15 mouse cellular contexts compared by ENCODE assay signal in the genomic region with DNA sequence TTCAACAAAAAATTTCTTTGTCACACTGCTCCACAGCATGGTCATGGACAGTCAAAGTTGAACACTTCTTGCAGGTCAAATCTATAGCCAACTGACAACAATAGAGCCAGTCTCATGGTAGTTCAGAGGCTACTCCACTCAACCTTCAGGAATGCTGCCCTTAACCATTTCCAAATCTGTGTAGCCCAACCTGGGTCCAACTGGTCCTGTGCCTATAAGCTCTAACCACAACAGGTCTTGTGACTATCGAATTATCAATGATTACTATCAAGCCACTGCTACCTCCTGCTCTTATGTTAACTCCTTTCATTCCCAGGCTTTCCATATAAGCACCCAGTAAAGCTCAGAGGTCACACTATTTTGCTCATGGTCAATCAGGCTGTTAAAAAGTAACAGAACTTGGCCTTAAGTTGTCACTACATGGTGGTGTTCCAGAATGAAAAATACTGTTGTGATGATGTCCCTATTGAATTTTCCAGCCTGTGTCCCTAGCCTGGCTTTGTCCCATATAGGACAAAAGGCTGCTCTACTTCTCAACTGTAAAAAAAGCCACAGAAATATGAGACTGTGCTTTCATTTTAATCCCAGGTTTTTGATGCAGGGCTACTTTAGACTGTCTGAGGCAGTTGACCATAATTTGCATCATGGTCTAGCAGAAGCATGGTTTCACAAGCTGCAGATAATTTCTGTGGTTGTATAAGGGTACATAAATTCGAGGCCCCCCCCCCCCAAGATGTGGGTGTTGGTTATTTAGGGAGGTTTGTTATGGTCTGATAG. TPM values are rescaled to one million over a fixed set of nuclear protein-coding genes. Genes with fewer than 3 reads are reported as not detected.
DNase-seq lines count a peak whose midpoint lies in the region; ATAC-seq and TF ChIP-seq lines count a peak whose summit lies in the region.
"Had no signal": no experiment of that assay in that cellular context is flagged by ENCODE, and none has a peak within 500 bp of the region (broad histone marks: within the 10 kb centered on the region; RNA-seq: fewer than 3 reads in every experiment).

No protein-coding gene starts in this region.

- no peak overlapping the region for H3K4me2 ChIP-seq in kidney, embryonic 15.5 days
- H3K4me2 ChIP-seq in liver, postnatal 0 days (ENCODE audit: low read depth, low read length): peak overlapping the region; percentile 42; the same call in 1 of the 2 replicates
- H3K4me2 ChIP-seq: embryonic facial prominence, embryonic 13.5 days; forebrain, embryonic 12.5 days; hindbrain, embryonic 12.5 days; lung, embryonic 15.5 days had no signal

- no peak overlapping the region for H3K4me3 ChIP-seq in kidney, embryonic 15.5 days (replicated peaks)
- H3K4me3 ChIP-seq in liver, postnatal 0 days (ENCODE audit: low read depth, low read length): no peak overlapping the region
- H3K4me3 ChIP-seq in embryonic facial prominence, embryonic 10.5 days: no peak overlapping the region
- H3K4me3 ChIP-seq: embryonic facial prominence, embryonic 13.5 days; forebrain, embryonic 12.5 days; hindbrain, embryonic 12.5 days; lung, embryonic 15.5 days; midbrain, embryonic 10.5 days had no signal

- no peak for ATAC-seq in kidney, embryonic 15.5 days (replicated peaks; ENCODE audit: low FRiP score)
- ATAC-seq in liver, postnatal 0 days: peak; percentile 88

- H3K4me1 ChIP-seq in kidney, embryonic 15.5 days: peaks cover 41% of the 10 kb centered on the region
- H3K4me1 ChIP-seq in liver, postnatal 0 days (ENCODE audit: insufficient read depth): peaks cover 34% of the 10 kb centered on the region
- peaks cover 18% of the 10 kb centered on the region for H3K4me1 ChIP-seq in embryonic facial prominence, embryonic 10.5 days

- WGBS in kidney, embryonic 15.5 days: 73% methylated on average over 2 of the region's 2 CpGs
- 36% methylated on average over 2 of the region's 2 CpGs for WGBS in liver, postnatal 0 days (ENCODE audit: insufficient replicate concordance)
- WGBS in embryonic facial prominence, embryonic 10.5 days: 91% methylated on average over 2 of the region's 2 CpGs

- no peak overlapping the region for H3K9ac ChIP-seq in kidney, embryonic 15.5 days
- no peak overlapping the region for H3K9ac ChIP-seq in liver, postnatal 0 days (replicated peaks)
- H3K9ac ChIP-seq: embryonic facial prominence, embryonic 13.5 days; forebrain, embryonic 12.5 days; hindbrain, embryonic 12.5 days; lung, embryonic 15.5 days had no signal

- DNase-seq in kidney, adult 18-20 months: peak; percentile 19
- DNase-seq in kidney, postnatal 4 days: no peak
- peak; percentile 64 for DNase-seq in Muller cell, postnatal 12 days (ENCODE audit: inconsistent ontology term)
- no peak for DNase-seq in liver, postnatal 0 days
- no peak for DNase-seq in embryonic facial prominence, embryonic 10.5 days (ENCODE audit: low spot score)
- DNase-seq in lung, adult 18-20 months: no peak
- DNase-seq in gastrocnemius, postnatal 14 days: no peak
- DNase-seq: right cerebral cortex, postnatal 4 days; thymus, adult 2 months had no signal

- no peaks in the 10 kb centered on the region for H3K9me3 ChIP-seq in kidney, embryonic 15.5 days (replicated peaks)
- H3K9me3 ChIP-seq in liver, postnatal 0 days (ENCODE audit: low read length): no peaks in the 10 kb centered on the region
- H3K9me3 ChIP-seq in embryonic facial prominence, embryonic 10.5 days: no peaks in the 10 kb centered on the region
- H3K9me3 ChIP-seq: embryonic facial prominence, embryonic 13.5 days; forebrain, embryonic 12.5 days; hindbrain, embryonic 12.5 days; lung, embryonic 15.5 days; midbrain, embryonic 10.5 days had no signal

- TF ChIP-seq EP300 in liver, postnatal 0 days (IDR thresholded peaks at IDR 0.05; ENCODE audit: low read depth): peak; percentile 33; the same call in 1 of the 2 replicates

- H3K36me3 ChIP-seq in kidney, embryonic 15.5 days: peaks cover 33% of the 10 kb centered on the region
- peaks cover 26% of the 10 kb centered on the region for H3K36me3 ChIP-seq in liver, postnatal 0 days (replicated peaks; ENCODE audit: insufficient read depth, low read length)
- peaks cover 62% of the 10 kb centered on the region for H3K36me3 ChIP-seq in embryonic facial prominence, embryonic 10.5 days (replicated peaks)

- H3K27me3 ChIP-seq in kidney, embryonic 15.5 days: no peaks in the 10 kb centered on the region
- no peaks in the 10 kb centered on the region for H3K27me3 ChIP-seq in liver, postnatal 0 days (ENCODE audit: insufficient read depth, low read length)
- H3K27me3 ChIP-seq in embryonic facial prominence, embryonic 10.5 days (replicated peaks; ENCODE audit: low read depth, poor library complexity, severe bottlenecking): no peaks in the 10 kb centered on the region
- H3K27me3 ChIP-seq: embryonic facial prominence, embryonic 13.5 days; forebrain, embryonic 12.5 days; hindbrain, embryonic 12.5 days; lung, embryonic 15.5 days had no signal

- H3K27ac ChIP-seq in kidney, embryonic 15.5 days: 0 out of 2 replicates have a peak overlapping the region, but pooled peaks have one; percentile 37
- peak overlapping the region; percentile 55 for H3K27ac ChIP-seq in liver, postnatal 0 days (ENCODE audit: low read depth)
- no peak overlapping the region for H3K27ac ChIP-seq in embryonic facial prominence, embryonic 10.5 days (replicated peaks)
- H3K27ac ChIP-seq: embryonic facial prominence, embryonic 13.5 days; forebrain, embryonic 12.5 days; hindbrain, embryonic 12.5 days; lung, embryonic 15.5 days; midbrain, embryonic 10.5 days had no signal

- no peak for TF ChIP-seq CTCF in liver, postnatal 0 days (IDR thresholded peaks at IDR 0.05; ENCODE audit: low read depth)

- intact Hi-C loops in gastrocnemius, postnatal 14 days (cut with DNase I; ENCODE audit: low total_unique reads): no loop called here

RNA-seq across cellular contexts. Expression of a gene that starts 6.0 kb away (rescaled TPM):
- polyA plus RNA-seq in kidney, embryonic 15.5 days (2015; fragmentation: Nextera tagmentation; extraction: Ambion mirVana): 17.2 and 18.2 TPM in 2 replicates
- polyA plus RNA-seq in liver, postnatal 0 days (2015; fragmentation: Nextera tagmentation; extraction: Ambion mirVana): 4.0 and 5.5 TPM in 2 replicates
- 24.4 and 25.4 TPM in 2 replicates for polyA plus RNA-seq in embryonic facial prominence, embryonic 10.5 days (2016; fragmentation: Nextera tagmentation; extraction: Ambion mirVana)
- total RNA-seq in gastrocnemius, postnatal 14 days (2021): 1 to 10 TPM; 8.7 to 9.4 TPM

RNA-seq across cellular contexts. Expression of a gene that starts 6.2 kb away (rescaled TPM):
- 257 and 267 TPM in 2 replicates for polyA plus RNA-seq in kidney, embryonic 15.5 days (2015; fragmentation: Nextera tagmentation; extraction: Ambion mirVana)
- 57.6 and 59.6 TPM in 2 replicates for polyA plus RNA-seq in liver, postnatal 0 days (2015; fragmentation: Nextera tagmentation; extraction: Ambion mirVana)
- polyA plus RNA-seq in embryonic facial prominence, embryonic 10.5 days (2016; fragmentation: Nextera tagmentation; extraction: Ambion mirVana): 362 and 373 TPM in 2 replicates
- total RNA-seq in gastrocnemius, postnatal 14 days (2021): 10 to 100 TPM; 42.6 to 47.7 TPM

RNA-seq across cellular contexts. Expression of a gene that starts 43.3 kb away (rescaled TPM):
- 64.5 and 69.5 TPM in 2 replicates for polyA plus RNA-seq in kidney, embryonic 15.5 days (2015; fragmentation: Nextera tagmentation; extraction: Ambion mirVana)
- 28.1 and 30.8 TPM in 2 replicates for polyA plus RNA-seq in liver, postnatal 0 days (2015; fragmentation: Nextera tagmentation; extraction: Ambion mirVana)
- 64.7 and 73.3 TPM in 2 replicates for polyA plus RNA-seq in embryonic facial prominence, embryonic 10.5 days (2016; fragmentation: Nextera tagmentation; extraction: Ambion mirVana)
- 10 to 100 TPM; 67.8 to 82.1 TPM for total RNA-seq in gastrocnemius, postnatal 14 days (2021)

RNA-seq across cellular contexts. Expression of a gene that starts 59.9 kb away (rescaled TPM):
- polyA plus RNA-seq in kidney, embryonic 15.5 days (2015; fragmentation: Nextera tagmentation; extraction: Ambion mirVana): 98.6 and 110 TPM in 2 replicates
- polyA plus RNA-seq in liver, postnatal 0 days (2015; fragmentation: Nextera tagmentation; extraction: Ambion mirVana): 1.6 and 2.0 TPM in 2 replicates
- 121 and 134 TPM in 2 replicates for polyA plus RNA-seq in embryonic facial prominence, embryonic 10.5 days (2016; fragmentation: Nextera tagmentation; extraction: Ambion mirVana)
- 1 to 10 TPM; 1.4 to 2.5 TPM for total RNA-seq in gastrocnemius, postnatal 14 days (2021)

Comparison
In these comparisons a context has a peak if more than half of its experiments do, and no peak if none do; other contexts are left out.
1. DNase-seq: peak in kidney, adult 18-20 months (single experiment) and Muller cell, postnatal 12 days (single experiment); none in kidney, postnatal 4 days (0 of 2), liver, postnatal 0 days (single experiment), embryonic facial prominence, embryonic 10.5 days (single experiment), lung, adult 18-20 months (0 of 2) and gastrocnemius, postnatal 14 days (single experiment).